Mouse (Mus musculus) heart, embryonic 12.5 days (tissue): ENCODE results near the gene Cdh18. TPM values are rescaled to one million over a fixed set of nuclear protein-coding genes. Genes with fewer than 3 reads are reported as not detected.
"Not testable (repeated sequence)": the region's sequence is repeated elsewhere in the genome, so short reads cannot be mapped to it uniquely, and the experiment has no call there.

Experiments
- ATAC-seq: fragments of 200-750 bp; cut with Nextera tagmentation; 2 replicates; pipeline ENCODE4 v1.8.0; 2017; ENCODE audit warnings: moderate TSS enrichment, moderate library complexity; ENCODE audit not compliant: insufficient number of reproducible peaks, low FRiP score
- H3K27ac ChIP-seq: fragments of 300-500 bp; sonication (generic); 2 replicates; pipeline ENCODE4 v1.5.1; 2016; ENCODE audit warnings: mild to moderate bottlenecking, moderate library complexity; ENCODE audit not compliant: poor library complexity, severe bottlenecking
- H3K27me3 ChIP-seq: fragments of 300-500 bp; sonication (generic); replicated peaks from 2 replicates; pipeline ENCODE4 v1.6.1; 2016; ENCODE audit warnings: mild to moderate bottlenecking, moderate library complexity
- H3K36me3 ChIP-seq: fragments of 300-500 bp; sonication (generic); 2 replicates; pipeline ENCODE4 v1.6.1; 2016; ENCODE audit warnings: mild to moderate bottlenecking, moderate library complexity
- H3K4me1 ChIP-seq: fragments of 300-500 bp; sonication (generic); replicated peaks from 2 replicates; pipeline ENCODE4 v1.6.1; 2016; ENCODE audit warnings: mild to moderate bottlenecking
- H3K4me2 ChIP-seq: fragments of 300-500 bp; sonication (generic); 2 replicates; pipeline ENCODE4 v1.6.1; 2016; ENCODE audit warnings: mild to moderate bottlenecking, moderate library complexity
- H3K4me3 ChIP-seq: fragments of 300-500 bp; sonication (generic); 2 replicates; pipeline ENCODE4 v1.5.1; 2016; ENCODE audit warnings: mild to moderate bottlenecking
- H3K9ac ChIP-seq: fragments of 300-500 bp; sonication (generic); 2 replicates; pipeline ENCODE4 v1.6.1; 2016; ENCODE audit warnings: mild to moderate bottlenecking, moderate library complexity
- H3K9me3 ChIP-seq: fragments of 300-500 bp; sonication (generic); replicated peaks from 2 replicates; pipeline ENCODE4 v1.6.1; 2016; ENCODE audit warnings: mild to moderate bottlenecking, moderate library complexity
- WGBS: fragments of 180-500 bp; shearing (Covaris S2); methylation state at CpG from one replicate; pipeline ENCODE4 v1.1.7; 2016; 5-methylcytosine and 5-hydroxymethylcytosine counted together
- polyA plus RNA-seq: library from polyadenylated mRNA; unstranded; fragments of >200 nt; fragmentation: Nextera tagmentation; extraction: Ambion mirVana; gene quantifications from 2 replicates; pipeline ENCODE4 v1.2.1, GENCODE M21; 2016

The Cdh18 gene
- polyA plus RNA-seq: 0.10 TPM in 1 of 2 replicates, not detected in the other

GRCm38 (mm10) chr15:22548711-22549271, at the start of gene Cdh18:
Cdh18 (plus strand) TSS chr15:22549022.
- 54% methylated on average over 5 of the region's 5 CpGs for WGBS
- ATAC-seq: no peak

GRCm38 (mm10) chr15:22511271-22511670, 37.6 kb upstream of the Cdh18 start:
- Histone ChIP-seq H3K27ac (no peak overlapping the region), H3K27me3 (no peaks in the 10 kb centered on the region), H3K4me3 (no peak overlapping the region), H3K36me3 (no peaks in the 10 kb centered on the region), H3K9me3 (no peaks in the 10 kb centered on the region), H3K9ac (no peak overlapping the region), H3K4me2 (no peak overlapping the region), H3K4me1 (no peaks in the 10 kb centered on the region)
- ATAC-seq: no peak

More at GRCm38 (mm10) chr15:22548711-22549271, at the start of gene Cdh18:
- Histone ChIP-seq H3K27me3 (no peaks in the 10 kb centered on the region), H3K27ac (no peak within 1 kb of the TSS), H3K9me3 (no peaks in the 10 kb centered on the region), H3K36me3 (no peaks in the 10 kb centered on the region), H3K4me2 (no peak within 1 kb of the TSS), H3K4me3 (no peak within 1 kb of the TSS), H3K4me1 (no peaks in the 10 kb centered on the region), H3K9ac (no peak within 1 kb of the TSS)

DNA sequence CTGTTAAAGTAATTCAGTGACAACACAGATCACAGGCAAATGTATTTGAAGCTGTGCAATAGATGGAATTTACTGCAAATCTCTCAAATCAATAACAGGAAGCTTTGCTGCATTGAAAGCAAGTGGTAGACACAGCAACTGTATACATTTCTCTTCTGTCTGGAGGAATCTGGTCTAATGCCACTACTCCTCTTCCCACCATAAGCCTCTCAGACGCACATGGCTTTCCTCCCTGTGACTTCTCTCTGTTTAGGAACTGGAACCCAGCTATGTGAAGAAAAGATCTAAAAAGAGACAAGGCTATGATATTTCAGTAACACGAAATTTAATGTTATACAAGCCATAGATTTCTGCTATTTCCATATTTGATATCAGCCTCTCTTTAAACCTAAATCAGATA, 13.0 kb upstream of the Cdh18 start:
- Histone ChIP-seq H3K4me1 (no peaks in the 10 kb centered on the region), H3K4me3 (no peak overlapping the region), H3K27me3 (no peaks in the 10 kb centered on the region), H3K36me3 (no peaks in the 10 kb centered on the region), H3K9me3 (no peaks in the 10 kb centered on the region), H3K27ac (no peak overlapping the region), H3K4me2 (no peak overlapping the region), H3K9ac (no peak overlapping the region)
- 46% methylated on average over 2 of the region's 2 CpGs for WGBS
- ATAC-seq: no peak

DNA sequence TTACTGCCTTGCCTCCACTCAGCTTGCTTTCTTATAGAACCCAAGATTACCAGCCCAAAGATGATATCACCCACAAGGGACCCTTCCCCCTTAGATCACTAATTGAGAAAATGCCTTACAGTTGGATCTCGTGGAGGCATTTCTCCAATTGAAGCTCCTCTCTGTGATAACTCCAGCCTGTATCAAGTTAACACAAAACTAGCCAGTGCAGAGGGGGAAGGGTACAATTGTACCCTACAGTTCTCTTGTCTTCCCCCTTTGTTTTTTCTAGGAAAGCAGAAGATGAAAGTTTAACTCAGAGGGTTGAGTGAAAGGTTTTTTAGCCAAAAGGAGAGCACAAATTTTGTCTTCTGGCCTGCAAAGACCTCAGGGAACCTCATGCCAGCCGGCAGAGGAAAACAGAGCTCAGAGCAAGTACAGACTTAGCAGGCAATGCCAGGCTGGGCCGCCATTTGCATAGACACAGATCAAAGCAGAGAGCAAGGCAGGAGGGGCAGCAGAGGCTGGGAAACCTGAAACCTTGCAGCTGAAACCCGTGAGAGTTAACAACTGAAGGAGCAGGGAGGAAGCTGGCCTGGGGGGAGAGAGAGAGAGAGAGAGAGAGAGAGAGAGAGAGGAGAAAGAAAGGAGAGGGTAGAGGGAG, 29.3 kb downstream of the Cdh18 start:
- 4% methylated on average over 4 of the region's 4 CpGs for WGBS
- no peak for ATAC-seq
- no peak overlapping the region for H3K9ac ChIP-seq

DNA sequence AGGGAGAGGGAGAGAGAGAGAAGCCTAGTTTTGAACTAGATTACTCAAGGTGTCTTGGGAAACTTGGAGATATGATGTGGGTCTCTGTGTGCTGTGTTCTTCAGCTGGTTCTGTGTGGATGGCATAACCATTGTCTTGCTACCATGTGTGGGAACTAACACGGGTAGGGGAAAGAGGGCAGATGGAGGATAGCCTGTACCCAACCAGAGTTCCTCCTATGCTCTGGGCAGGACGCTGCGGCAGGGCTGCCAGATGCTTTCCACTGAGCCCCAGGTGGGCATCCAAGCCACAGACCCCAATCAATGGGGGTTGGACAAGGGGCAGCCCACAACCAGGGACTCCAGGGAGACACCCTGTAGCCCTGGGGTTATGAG, 29.8 kb downstream of the Cdh18 start:
- no peaks in the 10 kb centered on the region for H3K4me1 ChIP-seq
- WGBS: 29% methylated on average over 3 of the region's 3 CpGs
- no peak for ATAC-seq

More for the DNA sequence above, 29.3 kb downstream of the Cdh18 start:
- Histone ChIP-seq H3K9me3 (peaks cover 6% of the 10 kb centered on the region; the same call in 1 of the 2 replicates), H3K4me1 (no peaks in the 10 kb centered on the region), H3K27me3 (no peaks in the 10 kb centered on the region), H3K27ac (no peak overlapping the region), H3K4me3 (no peak overlapping the region), H3K36me3 (no peaks in the 10 kb centered on the region), H3K4me2 (no peak overlapping the region)

GRCm38 (mm10) chr15:22584667-22585066, 35.8 kb downstream of the Cdh18 start:
- Histone ChIP-seq H3K36me3 (no peaks in the 10 kb centered on the region), H3K4me3 (no peak overlapping the region), H3K4me2 (no peak overlapping the region), H3K27me3 (no peaks in the 10 kb centered on the region), H3K9me3 (no peaks in the 10 kb centered on the region), H3K4me1 (no peaks in the 10 kb centered on the region), H3K9ac (no peak overlapping the region), H3K27ac (no peak overlapping the region)
- no peak for ATAC-seq
- WGBS: 89% methylated on average over 1 of the region's 1 CpGs

More for the DNA sequence above, 29.8 kb downstream of the Cdh18 start:
- H3K9ac ChIP-seq: no peak overlapping the region
- H3K4me3 ChIP-seq: no peak overlapping the region
- H3K36me3 ChIP-seq: no peaks in the 10 kb centered on the region
- no peak overlapping the region for H3K4me2 ChIP-seq
- no peak overlapping the region for H3K27ac ChIP-seq
- H3K9me3 ChIP-seq: peaks cover 6% of the 10 kb centered on the region; the same call in 1 of the 2 replicates
- no peaks in the 10 kb centered on the region for H3K27me3 ChIP-seq

DNA sequence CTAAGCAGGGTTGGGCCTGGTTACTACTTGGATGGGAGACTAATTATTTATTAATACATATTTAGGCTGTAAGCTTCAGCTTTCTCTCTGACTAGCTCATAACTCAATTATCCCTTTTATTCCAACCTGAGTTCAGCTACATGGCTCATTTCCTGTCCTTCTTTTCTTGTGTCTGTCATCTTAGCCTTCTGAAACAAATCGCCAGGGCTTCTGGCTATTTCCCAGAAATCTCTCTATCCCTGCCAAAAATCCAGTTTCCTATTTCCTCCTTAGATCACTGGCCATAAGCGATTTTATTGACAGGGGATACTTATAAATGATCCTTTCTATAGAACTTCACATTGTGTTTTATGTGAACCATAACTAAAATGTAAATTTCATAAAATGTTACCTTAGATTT, 167.6 kb downstream of the Cdh18 start:
- 67% methylated on average over 2 of the region's 2 CpGs for WGBS
- no peaks in the 10 kb centered on the region for H3K36me3 ChIP-seq
- no peak for ATAC-seq
- no peaks in the 10 kb centered on the region for H3K27me3 ChIP-seq
- no peaks in the 10 kb centered on the region for H3K4me1 ChIP-seq
- no peak overlapping the region for H3K4me3 ChIP-seq
- no peak overlapping the region for H3K4me2 ChIP-seq
- no peak overlapping the region for H3K27ac ChIP-seq
- H3K9me3 ChIP-seq: no peaks in the 10 kb centered on the region
- no peak overlapping the region for H3K9ac ChIP-seq

DNA sequence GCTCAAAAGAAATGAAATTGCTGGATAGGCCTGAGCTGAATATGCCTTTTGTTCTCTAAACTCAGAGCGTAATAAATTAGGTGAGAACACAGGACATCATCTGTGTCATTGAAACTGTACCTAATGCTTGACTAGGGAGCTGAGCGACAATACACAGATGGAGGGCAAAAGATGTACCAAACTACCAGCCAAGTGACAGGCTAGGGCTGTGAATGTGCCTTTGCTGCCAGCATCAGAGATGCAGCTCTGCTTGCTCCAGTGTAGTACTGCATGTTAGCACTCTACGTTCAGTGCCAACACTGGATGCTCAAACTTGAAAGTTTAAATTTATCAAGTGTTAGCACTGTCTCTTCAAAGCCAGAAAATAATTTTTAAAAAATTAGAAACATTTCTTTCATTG, 168.9 kb downstream of the Cdh18 start:
- Histone ChIP-seq H3K36me3 (no peaks in the 10 kb centered on the region), H3K4me2 (no peak overlapping the region), H3K4me1 (no peaks in the 10 kb centered on the region), H3K9ac (no peak overlapping the region), H3K9me3 (no peaks in the 10 kb centered on the region), H3K4me3 (no peak overlapping the region), H3K27ac (no peak overlapping the region), H3K27me3 (no peaks in the 10 kb centered on the region)
- 78% methylated on average over 3 of the region's 3 CpGs for WGBS
- ATAC-seq: no peak

GRCm38 (mm10) chr15:22726574-22726973, 177.8 kb downstream of the Cdh18 start:
- Histone ChIP-seq H3K4me3 (no peak overlapping the region), H3K9ac (no peak overlapping the region), H3K27ac (no peak overlapping the region), H3K9me3 (no peaks in the 10 kb centered on the region), H3K36me3 (no peaks in the 10 kb centered on the region), H3K27me3 (no peaks in the 10 kb centered on the region), H3K4me1 (no peaks in the 10 kb centered on the region), H3K4me2 (no peak overlapping the region)
- 45% methylated on average over 1 of the region's 1 CpGs for WGBS
- no peak for ATAC-seq

DNA sequence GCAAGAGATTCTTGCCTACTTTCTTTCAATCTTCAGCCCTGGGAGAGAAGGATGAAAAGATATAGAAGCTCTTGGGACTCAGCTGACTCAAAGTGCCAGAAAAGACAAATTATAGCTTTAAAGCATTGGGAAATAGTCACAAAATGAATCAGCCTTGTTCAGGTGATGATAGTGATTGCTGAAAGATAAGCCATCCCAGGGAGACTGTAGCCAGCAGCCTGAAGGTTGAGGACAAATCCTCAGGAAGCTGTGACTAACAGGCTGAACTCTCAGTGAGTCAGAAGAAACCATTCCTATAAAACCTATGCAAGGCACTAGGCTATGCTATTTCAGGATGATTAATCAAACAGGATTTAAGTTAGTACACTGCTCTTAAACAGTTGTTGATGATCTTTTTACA, 184.2 kb downstream of the Cdh18 start:
- Histone ChIP-seq H3K27me3 (no peaks in the 10 kb centered on the region), H3K9ac (no peak overlapping the region), H3K36me3 (no peaks in the 10 kb centered on the region), H3K4me3 (no peak overlapping the region), H3K9me3 (no peaks in the 10 kb centered on the region), H3K4me1 (no peaks in the 10 kb centered on the region), H3K4me2 (no peak overlapping the region), H3K27ac (no peak overlapping the region)
- no peak for ATAC-seq

GRCm38 (mm10) chr15:22736165-22736564, 187.3 kb downstream of the Cdh18 start:
- ATAC-seq: no peak
- 55% methylated on average over 3 of the region's 3 CpGs for WGBS

DNA sequence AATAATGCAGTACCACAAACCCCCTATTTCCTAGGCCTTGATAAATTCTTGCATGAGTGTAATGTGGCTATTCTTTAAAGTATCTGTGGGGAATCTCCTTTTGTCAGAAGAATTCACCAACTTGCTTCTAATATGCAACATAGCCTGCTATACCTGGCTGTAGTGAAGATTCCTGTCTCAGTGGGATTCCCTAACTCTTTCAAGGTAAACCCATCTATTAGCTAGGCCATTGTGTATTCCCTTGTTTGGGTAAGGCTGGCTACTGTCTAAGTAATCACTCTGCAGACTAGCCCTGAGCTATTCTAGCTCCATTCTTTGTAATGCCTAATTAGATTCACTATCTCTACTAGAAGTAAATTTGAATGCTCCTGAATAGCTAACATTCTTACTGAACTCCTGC, 212.4 kb downstream of the Cdh18 start:
- H3K36me3 ChIP-seq, H3K4me3 ChIP-seq, ATAC-seq, H3K4me2 ChIP-seq, H3K27me3 ChIP-seq, H3K4me1 ChIP-seq, H3K9me3 ChIP-seq, H3K27ac ChIP-seq, H3K9ac ChIP-seq: not testable (repeated sequence)

More at GRCm38 (mm10) chr15:22736165-22736564, 187.3 kb downstream of the Cdh18 start:
- Histone ChIP-seq H3K9me3 (no peaks in the 10 kb centered on the region), H3K36me3 (no peaks in the 10 kb centered on the region), H3K4me1 (no peaks in the 10 kb centered on the region), H3K9ac (no peak overlapping the region), H3K27me3 (no peaks in the 10 kb centered on the region), H3K4me3 (no peak overlapping the region), H3K27ac (no peak overlapping the region), H3K4me2 (no peak overlapping the region)
